Mouse (Mus musculus): ENCODE measurements around the gene Oca2.
A peak's percentile ranks its signal among the peaks of the same experiment; 100 is the strongest.

GRCm38 (mm10) chr7:56518581-56518980 lies 279.0 kb downstream of the Oca2 start:
- TF ChIP-seq CTCF (IDR thresholded peaks at IDR 0.05; ENCODE audit: low read depth, low read length): no peak
- no peak for TF ChIP-seq POLR2A (IDR thresholded peaks at IDR 0.05; ENCODE audit: insufficient read depth, low read length)
- 0 out of 2 replicates have a peak, but pooled peaks have one; percentile 45 for TF ChIP-seq EP300 (IDR thresholded peaks at IDR 0.05; ENCODE audit: insufficient read depth, low read depth, low read length)
